Comparison of ENCODE assay signal across 9 mouse cellular contexts in genomic region chr1:53715446-53715845, GRCm38 (mm10). TPM values are rescaled to one million over a fixed set of nuclear protein-coding genes. Genes with fewer than 3 reads are reported as not detected.
DNase-seq lines count a peak whose midpoint lies in the region; ATAC-seq and TF ChIP-seq lines count a peak whose summit lies in the region.
"Had no signal": no experiment of that assay in that cellular context is flagged by ENCODE, and none has a peak within 500 bp of the region (broad histone marks: within the 10 kb centered on the region; RNA-seq: fewer than 3 reads in every experiment).

No protein-coding gene starts in this region.

- H3K4me2 ChIP-seq in midbrain, embryonic 11.5 days = no peak overlapping the region
- H3K4me2 ChIP-seq in midbrain, embryonic 13.5 days (replicated peaks) = no peak overlapping the region
- H3K4me2 ChIP-seq in neural tube, embryonic 15.5 days = no peak overlapping the region

- no peak for ATAC-seq in midbrain, embryonic 11.5 days (ENCODE audit: low FRiP score)
- ATAC-seq in midbrain, embryonic 13.5 days = no peak
- peak; percentile 68 for ATAC-seq in inflammation-experienced regulatory T-cells, adult 6 months
- no peak for ATAC-seq in neural tube, embryonic 15.5 days (ENCODE audit: low FRiP score)

- WGBS in midbrain, embryonic 11.5 days = 5% methylated on average over 4 of the region's 4 CpGs
- 4% methylated on average over 4 of the region's 4 CpGs for WGBS in midbrain, embryonic 13.5 days
- WGBS in neural tube, embryonic 15.5 days = 3% methylated on average over 4 of the region's 4 CpGs

- H3K4me1 ChIP-seq in midbrain, embryonic 11.5 days (ENCODE audit: control insufficient read depth, insufficient read depth, low read length) = no peaks in the 10 kb centered on the region
- H3K4me1 ChIP-seq in midbrain, embryonic 13.5 days (replicated peaks) = no peaks in the 10 kb centered on the region
- H3K4me1 ChIP-seq in neural tube, embryonic 15.5 days = no peaks in the 10 kb centered on the region

- no peak overlapping the region for H3K9ac ChIP-seq in midbrain, embryonic 11.5 days (ENCODE audit: low read length)
- H3K9ac ChIP-seq in midbrain, embryonic 13.5 days (replicated peaks) = no peak overlapping the region
- H3K9ac ChIP-seq in neural tube, embryonic 15.5 days (replicated peaks) = no peak overlapping the region

- H3K36me3 ChIP-seq in midbrain, embryonic 11.5 days (ENCODE audit: control insufficient read depth, insufficient read depth, low read length) = no peaks in the 10 kb centered on the region
- no peaks in the 10 kb centered on the region for H3K36me3 ChIP-seq in midbrain, embryonic 13.5 days
- H3K36me3 ChIP-seq in neural tube, embryonic 15.5 days = no peaks in the 10 kb centered on the region

- H3K4me3 ChIP-seq in gastrocnemius, adult 2 months = no peak overlapping the region
- no peak overlapping the region for H3K4me3 ChIP-seq in midbrain, embryonic 11.5 days (ENCODE audit: low read depth, low read length)
- H3K4me3 ChIP-seq in midbrain, embryonic 13.5 days (replicated peaks) = no peak overlapping the region
- no peak overlapping the region for H3K4me3 ChIP-seq in neural tube, embryonic 15.5 days (replicated peaks)

- no peak overlapping the region for H3K27ac ChIP-seq in gastrocnemius, adult 2 months
- no peak overlapping the region for H3K27ac ChIP-seq in midbrain, embryonic 11.5 days (ENCODE audit: low read depth, low read length)
- H3K27ac ChIP-seq in midbrain, embryonic 13.5 days = no peak overlapping the region
- H3K27ac ChIP-seq in neural tube, embryonic 15.5 days (replicated peaks) = no peak overlapping the region

- no peaks in the 10 kb centered on the region for H3K27me3 ChIP-seq in midbrain, embryonic 11.5 days (ENCODE audit: control insufficient read depth, insufficient read depth, low read length)
- 0 out of 2 replicates have a peak, but pooled peaks cover 3% of the 10 kb centered on the region for H3K27me3 ChIP-seq in midbrain, embryonic 13.5 days
- H3K27me3 ChIP-seq in neural tube, embryonic 15.5 days (replicated peaks) = no peaks in the 10 kb centered on the region

- TF ChIP-seq CTCF in gastrocnemius, adult 2 months (IDR thresholded peaks at IDR 0.05) = peak; percentile 76

- DNase-seq in gastrocnemius, adult 2 months = no peak
- no peak for DNase-seq in gastrocnemius, adult 8-10 months (ENCODE audit: low spot score in 2 of 2)
- DNase-seq in midbrain, embryonic 11.5 days (ENCODE audit: low spot score, missing footprints) = peak; percentile 96
- DNase-seq in ZHBTc4 (ENCODE audit: low read depth, low spot score) = peak; percentile 80
- DNase-seq in kidney, adult 11 months = no peak

- intact Hi-C loops in gastrocnemius, adult 2 months (cut with DNase I) = no loop called here

- H3K9me3 ChIP-seq in midbrain, embryonic 11.5 days (ENCODE audit: control insufficient read depth, low read length) = no peaks in the 10 kb centered on the region
- no peaks in the 10 kb centered on the region for H3K9me3 ChIP-seq in midbrain, embryonic 13.5 days
- H3K9me3 ChIP-seq in neural tube, embryonic 15.5 days (replicated peaks) = no peaks in the 10 kb centered on the region

RNA-seq across cellular contexts. Expression of gene Dnah7a, which starts 8.9 kb away (rescaled TPM):
- not detected for total RNA-seq in gastrocnemius, adult 2 months (2021)
- total RNA-seq in gastrocnemius, adult 8-10 months (2022) = not detected
- polyA plus RNA-seq in midbrain, embryonic 11.5 days (2014; fragmentation: Nextera tagmentation; extraction: Ambion mirVana) = 6.9 and 10.1 TPM in 2 replicates
- 9.3 and 9.4 TPM in 2 replicates for polyA plus RNA-seq in midbrain, embryonic 13.5 days (2015; fragmentation: Nextera tagmentation; extraction: Ambion mirVana)
- polyA plus RNA-seq in inflammation-experienced regulatory T-cells, adult 6 months (2017; shearing (Covaris generic)) = 1 to 10 TPM; 1.2 to 3.1 (median 3.0) TPM
- 11.9 and 14.4 TPM in 2 replicates for polyA plus RNA-seq in neural tube, embryonic 15.5 days (2015; fragmentation: Nextera tagmentation; extraction: Ambion mirVana)
- polyA plus RNA-seq: liver, embryonic 16.5 days had no signal

Comparison
In these comparisons a context has a peak if more than half of its experiments do, and no peak if none do; other contexts are left out.
1. DNase-seq: peak in midbrain, embryonic 11.5 days (single experiment) and ZHBTc4 (single experiment); none in gastrocnemius, adult 2 months (single experiment), gastrocnemius, adult 8-10 months (0 of 2) and kidney, adult 11 months (single experiment).